Mouse (Mus musculus): ENCODE measurements at regions not wholly inside any gene's neighbourhood (a gene's known extent, or its start where the extent isn't known, plus 50 kb on each side); places are given as distances from the start of the nearest gene placed in this dataset.

DNA sequence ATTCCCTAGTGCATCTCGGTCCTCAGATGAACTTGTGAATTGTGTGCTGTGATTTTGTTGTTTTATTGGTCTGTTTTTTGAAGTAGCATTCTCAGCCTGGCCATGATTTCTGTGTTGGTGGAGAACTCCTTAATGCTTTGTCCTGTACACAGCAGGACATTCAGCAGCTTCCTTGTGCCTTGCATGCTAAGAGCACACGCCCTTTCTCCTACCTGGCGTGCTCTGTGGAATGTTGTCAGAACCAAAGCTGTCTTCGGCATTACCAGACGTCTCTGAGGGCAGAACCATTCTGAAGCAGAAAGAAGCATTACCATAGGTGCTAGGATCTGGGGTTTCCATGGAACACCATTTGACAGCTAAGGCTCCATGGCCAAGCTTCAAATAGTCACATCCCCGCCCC is 75.0 kb upstream of the Epc2 start:
- DNase-seq: no peak

DNA sequence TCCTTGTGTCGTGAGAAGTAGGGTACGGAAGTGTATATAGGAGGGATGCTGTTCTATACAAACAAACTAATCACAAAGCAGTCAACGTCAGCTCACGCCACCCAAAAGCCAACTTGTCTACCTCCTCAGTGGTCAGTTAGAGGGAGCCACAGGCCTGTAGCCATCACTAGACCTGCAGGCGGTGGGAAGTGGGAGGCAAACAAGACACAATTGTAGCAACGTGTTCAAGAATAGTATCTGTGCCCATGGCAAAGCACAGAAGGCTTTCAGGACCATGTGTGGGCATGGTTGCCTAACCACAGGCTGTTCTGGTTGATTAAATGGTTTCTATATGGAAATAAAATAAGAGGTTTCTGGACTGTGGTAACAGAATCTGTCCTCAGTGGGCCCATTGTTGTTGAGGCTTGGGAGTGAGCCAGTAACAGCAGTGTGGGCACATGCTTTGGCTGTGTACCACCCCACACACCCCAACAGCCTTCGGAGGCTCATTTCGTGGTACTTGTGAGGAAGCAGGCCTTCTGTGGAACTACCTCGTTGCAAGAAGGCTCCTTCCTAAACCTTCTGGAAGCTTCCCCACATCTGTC is 72.0 kb upstream of the Epc2 start:
- DNase-seq: no peak

DNA sequence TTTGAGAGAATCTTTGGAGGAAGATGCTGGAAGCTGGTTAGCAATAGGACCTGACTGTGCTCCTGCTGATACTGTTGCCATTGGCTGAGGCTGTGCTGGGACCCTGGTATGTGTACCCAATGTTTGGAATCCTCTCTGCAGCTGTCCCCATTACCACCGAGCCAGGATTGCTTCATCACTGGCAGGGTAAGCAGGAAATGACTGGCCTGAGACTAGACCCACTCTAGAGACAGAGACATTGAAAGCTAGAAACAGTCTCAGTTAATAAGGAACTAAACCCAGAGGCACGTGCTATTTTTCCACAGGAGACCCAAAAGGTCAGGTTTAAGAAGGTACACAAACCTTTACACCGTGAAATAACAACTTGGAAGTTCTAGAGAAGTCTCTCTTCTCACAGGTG is 70.3 kb upstream of the Epc2 start:
- DNase-seq: peak; percentile 5

DNA sequence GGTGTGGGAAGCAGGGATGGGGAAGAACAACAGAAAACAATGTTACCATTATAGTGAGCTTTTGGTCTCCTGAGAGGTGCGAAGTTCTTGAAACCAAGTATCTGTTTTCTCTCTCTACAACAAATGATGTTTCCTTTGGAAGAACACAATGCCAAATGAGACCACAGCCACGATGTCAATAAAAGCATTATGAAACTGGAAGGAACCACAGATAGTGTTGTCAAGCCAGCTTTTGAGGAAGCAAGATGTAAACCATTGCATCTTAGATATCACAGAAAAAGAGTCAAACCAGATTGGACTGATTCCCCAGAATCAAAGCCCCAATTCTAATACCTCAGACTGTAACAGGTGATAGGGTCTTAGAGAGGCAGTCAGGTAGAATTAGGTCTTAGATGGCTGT is 64.5 kb upstream of the Epc2 start:
- DNase-seq: no peak

DNA sequence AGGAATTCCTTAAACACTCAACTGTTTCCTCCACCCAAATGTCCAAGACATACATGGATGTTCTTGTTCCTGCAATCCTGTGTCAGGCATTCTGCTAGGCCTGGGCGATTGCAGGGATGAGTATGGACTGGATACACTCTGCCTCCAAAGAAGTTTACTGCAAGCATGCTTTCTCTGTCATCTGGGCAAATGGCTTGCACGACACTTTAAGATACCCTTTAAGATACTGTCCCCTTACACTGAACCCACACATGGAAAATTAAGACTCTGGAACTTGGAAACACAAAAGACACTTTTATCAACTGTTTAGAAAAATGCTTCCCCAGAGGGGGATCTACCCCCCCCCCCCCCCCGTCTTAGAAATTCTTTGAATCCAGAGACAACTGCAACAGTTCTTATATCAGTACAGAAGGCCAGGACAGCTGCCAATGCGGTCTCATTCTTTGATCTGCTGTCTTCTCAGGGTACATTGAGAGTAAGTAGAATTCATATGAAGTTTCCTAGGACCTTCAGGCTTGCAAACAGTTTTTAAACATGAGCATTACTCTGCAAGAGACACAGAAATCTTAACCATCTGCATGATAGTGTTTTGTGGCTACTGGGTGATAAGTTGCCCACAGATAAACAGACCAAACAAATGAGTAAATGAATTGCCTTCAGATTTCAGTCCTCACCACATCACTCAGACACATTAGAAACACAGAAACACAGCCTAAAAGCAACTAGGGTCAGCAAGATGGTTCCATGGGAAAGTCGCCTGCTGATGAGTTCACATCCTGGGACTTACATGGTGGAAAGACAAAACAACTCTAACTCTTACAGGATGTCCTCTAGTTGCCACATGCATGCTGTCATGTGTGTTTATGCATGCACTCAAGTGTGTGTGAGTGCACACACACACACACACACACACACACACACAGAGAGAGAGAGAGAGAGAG is 59.7 kb upstream of the Epc2 start:
- DNase-seq: no peak
